ENCODE assay signal across 10 mouse cellular contexts in the genomic region with DNA sequence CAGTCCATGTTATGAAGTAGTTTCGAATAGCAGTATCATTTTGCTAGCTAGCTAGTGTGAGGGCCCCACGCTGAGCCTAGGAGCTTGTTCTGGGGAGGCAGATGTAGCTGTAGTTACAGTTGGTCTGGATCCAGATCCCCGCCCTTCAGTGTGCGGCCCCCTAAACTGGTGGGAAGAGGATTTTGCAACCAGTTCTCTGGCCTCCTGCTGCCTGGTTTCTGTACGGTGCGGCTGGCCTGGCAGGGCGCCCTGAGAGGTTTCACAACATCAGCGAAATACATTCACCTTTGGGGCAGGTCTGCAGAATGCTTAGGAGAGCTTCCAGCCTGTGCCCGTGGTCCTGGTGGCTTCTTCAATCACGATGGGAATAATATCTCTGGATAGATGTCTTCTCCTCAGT. TPM values are rescaled to one million over a fixed set of nuclear protein-coding genes. Genes with fewer than 3 reads are reported as not detected.
DNase-seq lines count a peak whose midpoint lies in the region; ATAC-seq lines count a peak whose summit lies in the region.
"Had no signal": no experiment of that assay in that cellular context is flagged by ENCODE, and none has a peak within 500 bp of the region (broad histone marks: within the 10 kb centered on the region; RNA-seq: fewer than 3 reads in every experiment).

No protein-coding gene starts in this region.

- no peak for ATAC-seq in embryonic facial prominence, embryonic 12.5 days (ENCODE audit: insufficient number of reproducible peaks, insufficient read depth, low FRiP score, low TSS enrichment)
- ATAC-seq in liver, embryonic 16.5 days (ENCODE audit: low read depth) = peak; percentile 41

- no peaks in the 10 kb centered on the region for H3K27me3 ChIP-seq in embryonic facial prominence, embryonic 12.5 days
- H3K27me3 ChIP-seq in embryonic facial prominence, embryonic 10.5 days (replicated peaks; ENCODE audit: low read depth, poor library complexity, severe bottlenecking) = no peaks in the 10 kb centered on the region
- no peaks in the 10 kb centered on the region for H3K27me3 ChIP-seq in liver, embryonic 16.5 days (ENCODE audit: control insufficient read depth, insufficient read depth, low read depth, low read length)

- H3K4me3 ChIP-seq in embryonic facial prominence, embryonic 12.5 days = peak overlapping the region; percentile 2; the same call in 1 of the 2 replicates
- no peak overlapping the region; the same call in 1 of the 2 replicates for H3K4me3 ChIP-seq in embryonic facial prominence, embryonic 10.5 days
- peak overlapping the region; percentile 49 for H3K4me3 ChIP-seq in liver, embryonic 16.5 days (ENCODE audit: low read depth, low read length)

- H3K36me3 ChIP-seq in embryonic facial prominence, embryonic 12.5 days = no peaks in the 10 kb centered on the region
- peaks cover 12% of the 10 kb centered on the region; the same call in 1 of the 2 replicates for H3K36me3 ChIP-seq in embryonic facial prominence, embryonic 10.5 days (replicated peaks)
- no peaks in the 10 kb centered on the region for H3K36me3 ChIP-seq in liver, embryonic 16.5 days (ENCODE audit: control insufficient read depth, insufficient read depth)

- peaks cover 18% of the 10 kb centered on the region for H3K4me1 ChIP-seq in embryonic facial prominence, embryonic 12.5 days
- H3K4me1 ChIP-seq in embryonic facial prominence, embryonic 10.5 days = peaks cover 29% of the 10 kb centered on the region
- peaks cover 17% of the 10 kb centered on the region for H3K4me1 ChIP-seq in liver, embryonic 16.5 days (ENCODE audit: control insufficient read depth, low read depth, low read length)

- no peak for DNase-seq in embryonic facial prominence, embryonic 10.5 days (ENCODE audit: low spot score)
- DNase-seq in urinary bladder, postnatal 14 days (ENCODE audit: low spot score) = peak; percentile 49
- DNase-seq in urinary bladder, postnatal 25 days (ENCODE audit: low spot score) = no peak
- no peak for DNase-seq in left cerebral cortex, postnatal 25 days (ENCODE audit: low spot score in 2 of 2)
- DNase-seq in left cerebral cortex, postnatal 14 days (ENCODE audit: low spot score in 2 of 2) = no peak
- DNase-seq in cerebellum, postnatal 25 days = no peak

- H3K9ac ChIP-seq in embryonic facial prominence, embryonic 12.5 days = no peak overlapping the region
- no peak overlapping the region for H3K9ac ChIP-seq in liver, embryonic 16.5 days (ENCODE audit: low read depth, low read length)

- no peaks in the 10 kb centered on the region for H3K9me3 ChIP-seq in embryonic facial prominence, embryonic 12.5 days
- no peaks in the 10 kb centered on the region for H3K9me3 ChIP-seq in embryonic facial prominence, embryonic 10.5 days
- no peaks in the 10 kb centered on the region for H3K9me3 ChIP-seq in liver, embryonic 16.5 days (replicated peaks; ENCODE audit: control insufficient read depth, low read length)

- 85% methylated on average over 10 of the region's 10 CpGs for whole genome bisulfite sequencing in embryonic facial prominence, embryonic 12.5 days
- WGBS in embryonic facial prominence, embryonic 10.5 days = 89% methylated on average over 10 of the region's 10 CpGs
- 62% methylated on average over 10 of the region's 10 CpGs for WGBS in liver, embryonic 16.5 days (ENCODE audit: insufficient replicate concordance)

- H3K4me2 ChIP-seq in embryonic facial prominence, embryonic 12.5 days (replicated peaks) = no peak overlapping the region
- peak overlapping the region; percentile 96 for H3K4me2 ChIP-seq in liver, embryonic 16.5 days (ENCODE audit: low read depth, low read length)

- intact Hi-C loops in left cerebral cortex, postnatal 25 days (cut with DNase I) = no loop called here
- intact Hi-C loops in left cerebral cortex, postnatal 14 days (cut with DNase I) = no loop called here

- no peak overlapping the region for H3K27ac ChIP-seq in embryonic facial prominence, embryonic 12.5 days
- no peak overlapping the region for H3K27ac ChIP-seq in embryonic facial prominence, embryonic 10.5 days (replicated peaks)
- peak overlapping the region; percentile 77 for H3K27ac ChIP-seq in liver, embryonic 16.5 days (ENCODE audit: low read length)

RNA-seq across cellular contexts. Expression of gene Aldh4a1, which starts 2.0 kb away (rescaled TPM):
- polyA plus RNA-seq in embryonic facial prominence, embryonic 12.5 days (2016; fragmentation: Nextera tagmentation; extraction: Ambion mirVana) = 25.6 and 27.1 TPM in 2 replicates
- polyA plus RNA-seq in embryonic facial prominence, embryonic 10.5 days (2016; fragmentation: Nextera tagmentation; extraction: Ambion mirVana) = 24.4 and 25.1 TPM in 2 replicates
- polyA plus RNA-seq in liver, embryonic 16.5 days (2015; fragmentation: Nextera tagmentation; extraction: Ambion mirVana) = 97.4 and 110 TPM in 2 replicates
- 10 to 100 TPM; 15.9 to 17.3 TPM for total RNA-seq in left cerebral cortex, postnatal 25 days (2021)
- total RNA-seq in left cerebral cortex, postnatal 14 days (2021) = 10 to 100 TPM; 17.4 to 18.1 TPM

RNA-seq across cellular contexts. Expression of gene Gm21969, which starts 21.7 kb away (rescaled TPM):
- polyA plus RNA-seq in embryonic facial prominence, embryonic 12.5 days (2016; fragmentation: Nextera tagmentation; extraction: Ambion mirVana) = not detected in 2 replicates
- not detected in 2 replicates for polyA plus RNA-seq in embryonic facial prominence, embryonic 10.5 days (2016; fragmentation: Nextera tagmentation; extraction: Ambion mirVana)
- 0.02 TPM in 1 of 2 replicates, not detected in the other for polyA plus RNA-seq in liver, embryonic 16.5 days (2015; fragmentation: Nextera tagmentation; extraction: Ambion mirVana)
- total RNA-seq in left cerebral cortex, postnatal 25 days (2021) = not detected
- total RNA-seq in left cerebral cortex, postnatal 14 days (2021) = not detected
- total RNA-seq: neutrophil, adult 5-6 weeks had no signal
- polyA plus RNA-seq: heart, embryonic 16.5 days had no signal

RNA-seq across cellular contexts. Expression of gene Tas1r2, which starts 28.6 kb away (rescaled TPM):
- polyA plus RNA-seq in embryonic facial prominence, embryonic 12.5 days (2016; fragmentation: Nextera tagmentation; extraction: Ambion mirVana) = not detected in 2 replicates
- not detected in 2 replicates for polyA plus RNA-seq in embryonic facial prominence, embryonic 10.5 days (2016; fragmentation: Nextera tagmentation; extraction: Ambion mirVana)
- polyA plus RNA-seq in liver, embryonic 16.5 days (2015; fragmentation: Nextera tagmentation; extraction: Ambion mirVana) = not detected in 2 replicates
- not detected for total RNA-seq in left cerebral cortex, postnatal 25 days (2021)
- total RNA-seq in left cerebral cortex, postnatal 14 days (2021) = not detected
- polyA plus RNA-seq: heart, embryonic 16.5 days had no signal
